Mouse (Mus musculus) 3134 (cell line): ENCODE results near the gene Ptprr.

Experiments
- DNase-seq: peaks from one replicate; pipeline ENCODE4 v3.0.0-alpha.2; 2011; ENCODE audit warnings: low spot score; ENCODE audit not compliant: insufficient read length; ENCODE audit errors: extremely low read depth

Ptprr gene

GRCm38 (mm10) chr10:116194409-116194808 is 176.4 kb downstream of the Ptprr start:
- DNase-seq, result no peak

- peak; percentile 68 for DNase-seq
Measured at GRCm38 (mm10) chr10:116196596-116197415, 178.8 kb downstream of the Ptprr start.

GRCm38 (mm10) chr10:116197416-116197939 is 179.5 kb downstream of the Ptprr start:
- no peak for DNase-seq

- no peak for DNase-seq
Measured at GRCm38 (mm10) chr10:116199035-116199434, 181.0 kb downstream of the Ptprr start.

- DNase-seq, result no peak
Measured at GRCm38 (mm10) chr10:116201542-116201941, 183.5 kb downstream of the Ptprr start.

- no peak for DNase-seq
Measured at GRCm38 (mm10) chr10:116205580-116206358, 187.8 kb downstream of the Ptprr start.

- DNase-seq, result no peak
Measured at GRCm38 (mm10) chr10:116206449-116206848, 188.4 kb downstream of the Ptprr start.

GRCm38 (mm10) chr10:116207987-116208726 is 190.1 kb downstream of the Ptprr start:
- DNase-seq, result no peak

- no peak for DNase-seq
Measured at GRCm38 (mm10) chr10:116208727-116209115, 190.7 kb downstream of the Ptprr start.

- no peak for DNase-seq
Measured at GRCm38 (mm10) chr10:116212127-116212526, 194.1 kb downstream of the Ptprr start.

GRCm38 (mm10) chr10:116220336-116221118 is 202.5 kb downstream of the Ptprr start:
- DNase-seq, result no peak

- no peak for DNase-seq
Measured at GRCm38 (mm10) chr10:116235299-116235698, 217.3 kb downstream of the Ptprr start.

- DNase-seq, result no peak
Measured at GRCm38 (mm10) chr10:116242200-116242599, 224.2 kb downstream of the Ptprr start.

- no peak for DNase-seq
Measured at GRCm38 (mm10) chr10:116243373-116243772, 225.4 kb downstream of the Ptprr start.

GRCm38 (mm10) chr10:116245632-116246031 is 227.6 kb downstream of the Ptprr start:
- DNase-seq, result no peak

- DNase-seq, result no peak
Measured at GRCm38 (mm10) chr10:116252668-116253067, 234.7 kb downstream of the Ptprr start.

- DNase-seq, result no peak
Measured at GRCm38 (mm10) chr10:116253972-116254371, 236.0 kb downstream of the Ptprr start.

- DNase-seq, result no peak
Measured at GRCm38 (mm10) chr10:116259298-116259697, 241.3 kb downstream of the Ptprr start.

GRCm38 (mm10) chr10:116260658-116261433 is 242.8 kb downstream of the Ptprr start:
- peak; percentile 49 for DNase-seq
